Mouse (Mus musculus): ENCODE measurements around the gene Fam131c. TPM values are rescaled to one million over a fixed set of nuclear protein-coding genes. Genes with fewer than 3 reads are reported as not detected.

The Fam131c gene
- polyA plus RNA-seq, 1 experiment from 2014 or later, result 0.29 TPM

Small RNAs within 50 kb of the gene (microRNA-seq; reads per million reads assigned to microRNA genes)
- gene Gm25690, result not detected

Other genes starting within 250 kb of the Fam131c start
- gene Szrd1, start 228.4 kb upstream of the Fam131c start, polyA plus RNA-seq (2016; fragmentation: Nextera tagmentation; extraction: Ambion mirVana), result 39.0 and 40.2 TPM in 2 replicates
- 27.1 and 32.2 TPM in 2 replicates for gene Fbxo42, start 220.3 kb upstream of the Fam131c start, polyA plus RNA-seq (2016; fragmentation: Nextera tagmentation; extraction: Ambion mirVana)
- 5.8 and 8.4 TPM in 2 replicates for gene Rsg1, start 154.3 kb upstream of the Fam131c start, polyA plus RNA-seq (2016; fragmentation: Nextera tagmentation; extraction: Ambion mirVana)
- gene Arhgef19, start 128.7 kb upstream of the Fam131c start, polyA plus RNA-seq (2016; fragmentation: Nextera tagmentation; extraction: Ambion mirVana), result 3.7 and 4.7 TPM in 2 replicates
- gene Epha2, start 67.0 kb upstream of the Fam131c start, polyA plus RNA-seq (2016; fragmentation: Nextera tagmentation; extraction: Ambion mirVana), result 4.6 and 5.6 TPM in 2 replicates
- 0.13 and 0.19 TPM in 2 replicates for gene Clcnka, start 30.5 kb downstream of the Fam131c start, polyA plus RNA-seq (2016; fragmentation: Nextera tagmentation; extraction: Ambion mirVana)
- gene Clcnkb, start 47.8 kb downstream of the Fam131c start, polyA plus RNA-seq (2016; fragmentation: Nextera tagmentation; extraction: Ambion mirVana), result not detected in 2 replicates
- gene Hspb7, start 52.6 kb downstream of the Fam131c start, polyA plus RNA-seq (2016; fragmentation: Nextera tagmentation; extraction: Ambion mirVana), result 0.05 and 0.06 TPM in 2 replicates
- gene Srarp, start 67.9 kb downstream of the Fam131c start, polyA plus RNA-seq (2016; fragmentation: Nextera tagmentation; extraction: Ambion mirVana), result not detected in 2 replicates
- 60.6 and 66.5 TPM in 2 replicates for gene Zbtb17, start 76.4 kb downstream of the Fam131c start, polyA plus RNA-seq (2016; fragmentation: Nextera tagmentation; extraction: Ambion mirVana)
- gene Spen, start 170.4 kb downstream of the Fam131c start, polyA plus RNA-seq (2016; fragmentation: Nextera tagmentation; extraction: Ambion mirVana), result 11.5 TPM in 2 replicates
- 58.6 and 77.7 TPM in 2 replicates for gene Fblim1, start 237.9 kb downstream of the Fam131c start, polyA plus RNA-seq (2016; fragmentation: Nextera tagmentation; extraction: Ambion mirVana)